Mouse (Mus musculus) spleen, adult 2 months (tissue): Measurements from ENCODE around the gene Ankrd40. TPM values are rescaled to one million over a fixed set of nuclear protein-coding genes. Genes with fewer than 3 reads are reported as not detected.

Experiments used
- DNase-seq, 2 experiments: peaks; one replicate each; pipeline versions ENCODE4 v3.0.0 to v3.0.0-alpha.2; 2012 to 2021; ENCODE audit warnings: low spot score in 2 of 2, low read depth in 1 of 2
- H3K27ac ChIP-seq: fragments of 200-500 bp; 2 replicates; pipeline ENCODE4 v1.5.1; 2012; ENCODE audit warnings: low read length, inconsistent platforms; ENCODE audit not compliant: insufficient read depth
- H3K27me3 ChIP-seq: fragments of 200-500 bp; 2 replicates; pipeline ENCODE4 v1.6.1; 2012; ENCODE audit warnings: mild to moderate bottlenecking, moderate library complexity, low read length, inconsistent platforms; ENCODE audit not compliant: control insufficient read depth, insufficient read depth
- H3K36me3 ChIP-seq: fragments of 200-500 bp; 2 replicates; pipeline ENCODE4 v1.6.1; 2012; ENCODE audit warnings: mild to moderate bottlenecking, low read length, inconsistent platforms; ENCODE audit not compliant: control insufficient read depth, insufficient read depth
- H3K4me1 ChIP-seq: fragments of 200-500 bp; 2 replicates; pipeline ENCODE4 v1.6.1; 2011; ENCODE audit warnings: inconsistent platforms; ENCODE audit not compliant: control insufficient read depth, insufficient read depth, insufficient read length
- H3K4me3 ChIP-seq: fragments of 200-500 bp; 2 replicates; pipeline ENCODE4 v1.5.1; 2011; ENCODE audit warnings: mild to moderate bottlenecking, inconsistent platforms; ENCODE audit not compliant: insufficient read depth, insufficient read length; ENCODE audit errors: extremely low read depth
- CTCF ChIP-seq: fragments of 200-500 bp; IDR thresholded peaks from 2 replicates; pipeline ENCODE4 v1.5.1; 2011; ENCODE audit warnings: mild to moderate bottlenecking, inconsistent platforms; ENCODE audit not compliant: insufficient read depth, insufficient read length, insufficient replicate concordance; ENCODE audit errors: extremely low read depth
- POLR2A ChIP-seq: fragments of 200-500 bp; IDR thresholded peaks from 2 replicates; pipeline ENCODE4 v1.6.1; 2011; ENCODE audit warnings: low read depth, low read length, inconsistent platforms
- WGBS: fragments of 180-500 bp; shearing (Covaris S2); methylation state at CpG from one replicate; pipeline ENCODE4 v1.1.7; 2018; 5-methylcytosine and 5-hydroxymethylcytosine counted together
- polyA plus RNA-seq: library from polyadenylated mRNA; depleted of rRNA; stranded (reverse); fragments of >200 nt; gene quantifications from 2 replicates; pipeline ENCODE4 v1.2.3, GENCODE M21; 2012

Ankrd40 gene
- polyA plus RNA-seq, 1 experiment = 50.7 TPM

GRCm38 (mm10) chr11:94317014-94317413 is 10.8 kb upstream of the Ankrd40 start:
- Histone ChIP-seq H3K4me3 (no peak overlapping the region), H3K4me1 (peaks cover 7% of the 10 kb centered on the region; the same call in 1 of the 2 replicates), H3K27ac (no peak overlapping the region), H3K36me3 (no peaks in the 10 kb centered on the region; the same call in 1 of the 2 replicates), H3K27me3 (no peaks in the 10 kb centered on the region)
- TF ChIP-seq POLR2A (no peak), CTCF (no peak)
- no peak for DNase-seq
- 55% methylated on average over 1 of the region's 1 CpGs for WGBS

GRCm38 (mm10) chr11:94317515-94317914 is 10.3 kb upstream of the Ankrd40 start:
- no peaks in the 10 kb centered on the region; the same call in 1 of the 2 replicates for H3K36me3 ChIP-seq
- no peak for DNase-seq
- H3K4me3 ChIP-seq = no peak overlapping the region
- TF ChIP-seq POLR2A (no peak), CTCF (no peak)
- H3K27ac ChIP-seq = no peak overlapping the region
- peaks cover 7% of the 10 kb centered on the region; the same call in 1 of the 2 replicates for H3K4me1 ChIP-seq
- WGBS = 40% methylated on average over 4 of the region's 4 CpGs
- H3K27me3 ChIP-seq = no peaks in the 10 kb centered on the region

- no peaks in the 10 kb centered on the region for H3K27me3 ChIP-seq
- no peaks in the 10 kb centered on the region; the same call in 1 of the 2 replicates for H3K36me3 ChIP-seq
- WGBS = 76% methylated on average over 5 of the region's 5 CpGs
- TF ChIP-seq CTCF = no peak
- no peak for TF ChIP-seq POLR2A
- H3K27ac ChIP-seq = no peak overlapping the region
- DNase-seq = no peak
- peaks cover 7% of the 10 kb centered on the region; the same call in 1 of the 2 replicates for H3K4me1 ChIP-seq
- no peak overlapping the region for H3K4me3 ChIP-seq
Measured at GRCm38 (mm10) chr11:94318056-94318455, 9.7 kb upstream of the Ankrd40 start.

GRCm38 (mm10) chr11:94320969-94321930 is 6.6 kb upstream of the Ankrd40 start:
- peak overlapping the region; percentile 91 for H3K27ac ChIP-seq
- peak in 1 of 2 experiments; percentile 27 for DNase-seq
- no peak for TF ChIP-seq POLR2A
- no peak for TF ChIP-seq CTCF
- WGBS = under 1% methylated on average over 62 of the region's 67 CpGs
- H3K4me3 ChIP-seq = peak overlapping the region; percentile 77
- no peaks in the 10 kb centered on the region for H3K36me3 ChIP-seq
- H3K27me3 ChIP-seq = no peaks in the 10 kb centered on the region
- peaks cover 3% of the 10 kb centered on the region; the same call in 1 of the 2 replicates for H3K4me1 ChIP-seq

- DNase-seq = peak; percentile 87 to 95
- peak within 1 kb of the TSS; percentile 77 for H3K4me3 ChIP-seq
- no peaks in the 10 kb centered on the region for H3K27me3 ChIP-seq
- peak; percentile 82 for TF ChIP-seq POLR2A
- TF ChIP-seq CTCF = no peak
- peaks cover 2% of the 10 kb centered on the region; the same call in 1 of the 2 replicates for H3K4me1 ChIP-seq
- WGBS = under 1% methylated on average over 36 of the region's 36 CpGs
- H3K27ac ChIP-seq = peak within 1 kb of the TSS; percentile 91
- no peaks in the 10 kb centered on the region for H3K36me3 ChIP-seq
Measured at GRCm38 (mm10) chr11:94321931-94322400, 5.8 kb upstream of the Ankrd40 start, which contains the start of gene Luc7l3. Gene Luc7l3, minus strand, starts transcription at chr11:94321988.

GRCm38 (mm10) chr11:94322636-94323035 is 5.2 kb upstream of the Ankrd40 start:
- Histone ChIP-seq H3K4me3 (no peak overlapping the region), H3K27me3 (no peaks in the 10 kb centered on the region), H3K27ac (no peak overlapping the region), H3K36me3 (no peaks in the 10 kb centered on the region), H3K4me1 (no peaks in the 10 kb centered on the region; the same call in 1 of the 2 replicates)
- no peak for DNase-seq
- WGBS = 59% methylated on average over 5 of the region's 5 CpGs
- TF ChIP-seq POLR2A (no peak), CTCF (no peak)
